Mouse (Mus musculus) cerebellum, adult (tissue): Measurements from ENCODE around the gene Art1.

Experiments used
- ATAC-seq: cut with Nextera tagmentation; 2 replicates; pipeline ENCODE4 v1.9.2; 2017; ENCODE audit warnings: mild to moderate bottlenecking, moderate library complexity, mixed read lengths; ENCODE audit not compliant: insufficient number of reproducible peaks, low FRiP score, low TSS enrichment

Gene Art1

DNA sequence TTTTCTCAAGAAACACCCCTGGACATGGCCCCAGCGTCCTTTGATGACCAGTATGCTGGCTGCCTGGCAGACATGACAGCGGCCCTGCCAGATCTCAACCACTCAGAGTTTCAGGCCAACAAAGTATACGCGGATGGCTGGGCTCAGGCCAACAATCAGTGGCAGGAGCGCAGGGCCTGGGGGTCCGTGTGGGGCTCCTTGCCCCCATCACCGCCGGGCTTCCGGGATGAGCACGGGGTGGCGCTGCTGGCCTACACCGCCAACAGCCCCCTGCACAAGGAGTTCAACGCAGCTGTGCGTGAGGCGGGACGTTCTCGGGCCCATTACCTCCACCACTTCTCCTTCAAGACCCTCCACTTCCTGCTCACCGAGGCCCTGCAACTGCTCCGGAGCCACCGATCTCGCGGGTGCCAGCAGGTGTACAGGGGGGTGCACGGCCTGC, 5.2 kb downstream of the Art1 start:
- no peak for ATAC-seq

DNA sequence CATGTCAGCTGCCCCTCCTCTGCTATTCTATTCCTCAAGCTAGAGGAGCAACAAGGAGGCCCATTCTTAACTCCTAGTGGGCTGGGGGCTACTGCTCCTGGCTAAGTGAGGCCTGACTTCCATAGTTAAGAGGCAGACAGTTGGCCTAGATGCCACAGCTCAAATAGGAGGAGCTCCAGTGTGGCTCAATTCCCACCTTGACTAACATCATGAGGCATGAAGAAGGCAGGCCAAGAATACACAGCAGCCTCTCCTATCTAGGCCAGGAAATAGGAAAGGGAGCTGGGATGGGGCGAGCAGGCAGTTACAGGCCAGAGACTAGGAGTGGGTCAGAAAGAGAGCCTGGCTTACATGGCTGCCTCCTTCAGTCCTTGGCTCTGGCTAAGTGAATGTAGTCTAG, 6.7 kb downstream of the Art1 start:
- no peak for ATAC-seq

DNA sequence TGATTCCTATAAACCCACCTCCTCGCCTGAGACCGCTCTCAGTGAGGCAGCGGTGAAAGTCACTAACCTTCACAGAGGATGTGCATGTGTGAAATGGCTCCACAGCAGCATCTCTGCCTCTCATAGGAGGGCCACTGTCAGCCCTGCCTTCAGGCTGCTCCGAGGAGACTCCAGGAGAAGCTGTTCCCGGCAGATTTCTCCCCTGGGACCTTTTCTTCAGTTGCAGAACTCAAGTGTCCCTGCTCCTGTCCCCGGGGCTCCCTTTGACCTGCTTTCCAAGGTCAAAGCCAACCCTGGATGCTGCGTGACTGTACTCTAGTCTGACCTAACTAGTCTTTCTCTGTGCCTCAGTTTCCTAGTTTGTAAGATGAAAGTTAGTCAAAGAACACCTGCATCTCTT, 7.6 kb downstream of the Art1 start, which contains the start of gene Art5:
TSS of gene Art5 (minus strand) at position 319 of the 400 bp plus-strand sequence.
- ATAC-seq, result no peak

DNA sequence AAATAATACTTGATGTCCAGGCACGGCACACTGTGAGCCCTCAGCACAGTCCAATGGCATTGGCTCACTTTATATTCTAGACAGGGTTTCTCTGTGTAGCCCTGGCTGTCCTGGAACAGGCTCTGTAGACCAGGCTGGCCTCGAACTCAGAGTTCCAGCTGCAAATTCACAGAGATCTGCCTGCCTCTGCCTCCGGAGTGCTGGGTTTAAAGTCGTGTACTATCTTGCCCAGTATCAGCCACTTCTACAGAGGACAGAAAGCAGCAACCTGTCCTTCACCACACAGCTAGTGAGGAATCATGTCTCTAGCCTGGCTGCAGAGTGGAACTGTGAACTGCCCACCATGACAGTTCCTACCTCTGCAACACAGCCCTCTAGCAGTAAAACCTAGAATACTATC, 8.2 kb downstream of the Art1 start:
- ATAC-seq, result no peak

DNA sequence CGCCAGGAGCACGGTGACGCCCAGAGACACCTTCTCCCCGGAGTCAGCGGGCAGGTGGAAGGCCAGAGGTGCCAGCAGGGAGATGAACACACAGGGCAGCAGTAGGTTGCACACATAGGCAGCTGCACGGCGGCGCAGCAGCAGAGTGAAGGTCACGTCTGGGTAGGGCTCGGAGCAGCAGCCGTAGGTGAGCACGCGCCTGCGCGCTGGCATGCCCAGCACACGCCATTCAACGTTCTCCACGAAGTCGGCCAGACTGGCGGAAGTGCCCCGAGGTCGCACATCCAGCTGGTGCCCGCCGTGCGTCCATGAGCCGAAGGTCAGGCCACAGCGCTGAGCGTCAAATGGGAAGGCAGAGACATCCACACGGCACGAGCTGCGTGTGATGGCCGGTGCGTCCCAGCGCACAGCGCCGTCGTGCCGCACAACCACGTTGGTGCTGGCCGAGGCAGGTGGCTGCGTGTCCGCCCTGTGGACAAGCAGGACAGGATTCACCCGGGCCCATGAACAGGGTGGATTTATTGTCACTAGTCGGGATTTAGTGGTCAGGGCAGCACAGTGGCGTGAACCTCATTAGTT, 11.7 kb downstream of the Art1 start:
- ATAC-seq, result no peak

DNA sequence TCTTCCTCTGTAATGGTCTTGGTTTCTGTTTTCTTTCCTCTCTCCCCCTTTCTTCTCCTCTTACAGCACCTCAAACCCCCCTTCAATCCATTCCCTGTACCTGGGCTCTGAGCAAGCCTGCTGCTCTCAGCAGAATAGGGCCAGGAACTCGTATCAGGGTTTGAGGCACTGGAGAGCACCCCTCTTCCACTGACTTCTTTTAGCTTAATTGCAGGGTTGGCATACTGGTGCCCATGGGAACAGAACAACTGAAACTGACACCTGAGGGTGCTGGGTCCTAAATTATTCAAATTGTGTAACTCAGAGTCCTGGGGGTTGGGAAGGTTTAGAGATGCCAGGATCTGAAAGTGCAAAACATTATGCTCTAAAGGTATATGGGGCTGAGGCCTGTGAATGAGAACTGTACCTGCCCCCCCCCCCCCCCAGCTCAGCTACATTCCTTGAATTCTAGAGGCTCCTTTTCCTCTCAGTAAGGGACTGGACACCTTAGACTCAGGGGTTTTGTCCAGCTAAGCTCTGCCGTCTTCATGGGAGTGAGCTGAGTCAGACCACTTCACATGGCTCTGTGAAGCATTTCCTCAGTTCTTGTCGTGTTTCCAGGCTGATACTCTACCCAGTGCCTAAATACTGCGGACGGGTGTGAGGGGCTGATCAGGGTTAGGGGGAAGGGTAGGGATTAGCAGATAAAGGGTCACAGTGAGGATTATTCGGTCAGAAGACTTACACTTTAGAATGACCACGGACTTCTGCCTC, 15.2 kb downstream of the Art1 start, which contains the start of gene Chrna10:
TSS of gene Chrna10 (minus strand) at position 250 of the 753 bp plus-strand sequence.
- no peak for ATAC-seq

DNA sequence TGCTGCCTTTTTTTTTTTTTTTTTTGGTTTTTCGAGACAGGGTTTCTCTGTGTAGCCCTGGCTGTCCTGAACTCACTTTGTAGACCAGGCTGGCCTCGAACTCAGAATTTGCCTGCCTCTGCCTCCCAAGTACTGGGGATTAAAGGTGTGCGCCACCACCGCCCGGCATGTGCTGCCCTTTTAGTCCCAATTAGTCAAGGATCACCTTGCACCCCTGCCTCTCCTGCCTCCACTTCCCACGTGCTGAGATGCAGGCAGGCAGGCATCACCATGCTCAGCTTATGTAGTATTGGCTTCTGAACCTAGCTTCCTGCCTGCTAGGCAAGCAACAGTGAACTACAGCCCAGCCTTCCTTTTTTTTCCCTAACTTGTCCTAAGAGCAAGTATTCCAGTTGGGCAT, 15.8 kb downstream of the Art1 start:
- no peak for ATAC-seq

DNA sequence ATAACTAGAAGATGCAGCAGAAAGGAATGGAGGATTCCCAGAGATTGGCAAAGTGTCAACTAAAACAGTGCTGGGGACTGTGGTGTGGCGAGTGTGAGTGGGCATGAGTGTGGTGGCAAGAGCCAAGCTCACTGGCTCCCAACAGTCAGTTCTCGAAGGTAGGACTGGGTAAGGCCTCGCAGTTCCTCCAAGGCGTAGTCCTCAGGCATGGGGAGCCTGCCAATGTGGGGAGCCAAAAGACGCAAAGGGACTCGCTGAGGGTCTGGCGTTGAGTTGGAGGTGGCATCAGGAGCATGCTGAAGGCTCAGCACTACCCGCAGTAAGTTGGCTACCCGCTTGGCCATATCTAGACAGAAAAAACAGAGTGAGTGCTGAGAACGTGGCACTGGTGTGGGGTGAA, 18.8 kb downstream of the Art1 start:
- ATAC-seq, result no peak

DNA sequence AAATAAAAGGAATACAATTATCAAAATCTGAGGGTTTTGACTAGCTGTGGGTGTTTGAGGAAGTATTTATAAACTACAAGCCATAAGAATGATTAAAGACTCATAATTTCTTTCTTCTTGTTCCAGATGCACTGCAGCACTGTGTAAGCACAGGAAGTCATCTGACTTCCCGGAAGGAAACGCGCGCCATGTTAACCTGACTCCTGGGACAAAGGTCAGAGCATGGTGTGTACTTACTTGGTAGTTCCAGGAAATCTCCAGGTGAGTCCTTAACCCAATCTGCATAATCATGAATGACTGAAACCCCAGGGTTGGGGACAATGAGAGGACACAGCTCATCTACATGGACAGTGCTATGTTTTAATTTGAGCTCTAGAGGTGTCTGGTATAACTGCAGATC, 30.9 kb downstream of the Art1 start:
- ATAC-seq, result no peak

DNA sequence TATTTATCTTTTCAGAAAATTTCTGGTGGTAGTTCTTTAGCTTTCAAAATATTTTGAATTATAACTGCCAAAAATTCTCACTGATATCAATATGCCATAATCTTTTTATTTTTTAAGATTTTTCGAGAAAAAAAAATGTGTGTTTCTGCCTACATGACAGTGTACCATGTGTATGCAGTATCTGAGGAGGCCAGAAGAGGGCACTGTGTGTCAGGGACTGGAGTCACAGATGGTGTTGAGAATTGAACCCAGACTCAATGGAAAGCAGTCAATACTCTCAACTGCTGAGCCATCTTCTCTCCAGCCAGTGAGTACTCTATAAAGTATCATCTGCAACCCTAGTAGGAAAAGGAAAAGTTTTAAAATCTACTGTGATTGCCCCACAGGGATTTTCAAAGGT, 35.9 kb downstream of the Art1 start:
- ATAC-seq, result no peak

DNA sequence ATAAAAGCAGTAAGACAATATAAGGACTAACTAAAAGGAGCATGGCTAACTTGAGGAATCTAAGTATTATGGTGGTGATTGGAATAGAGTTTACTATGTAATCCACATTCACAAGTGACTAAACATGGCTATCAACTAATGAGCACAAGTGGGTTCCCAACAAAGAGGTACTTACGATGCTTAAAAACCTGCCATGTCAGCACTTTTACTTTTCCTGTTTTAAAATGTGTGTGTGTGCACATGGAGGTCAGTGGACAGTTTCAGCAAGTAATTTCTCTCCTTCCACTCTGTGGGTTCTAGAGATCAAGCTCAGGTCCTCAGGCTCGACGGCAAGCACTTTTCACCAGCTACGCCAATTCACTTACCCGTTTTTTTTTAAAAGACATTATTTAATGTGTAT, 36.4 kb downstream of the Art1 start:
- ATAC-seq, result no peak

DNA sequence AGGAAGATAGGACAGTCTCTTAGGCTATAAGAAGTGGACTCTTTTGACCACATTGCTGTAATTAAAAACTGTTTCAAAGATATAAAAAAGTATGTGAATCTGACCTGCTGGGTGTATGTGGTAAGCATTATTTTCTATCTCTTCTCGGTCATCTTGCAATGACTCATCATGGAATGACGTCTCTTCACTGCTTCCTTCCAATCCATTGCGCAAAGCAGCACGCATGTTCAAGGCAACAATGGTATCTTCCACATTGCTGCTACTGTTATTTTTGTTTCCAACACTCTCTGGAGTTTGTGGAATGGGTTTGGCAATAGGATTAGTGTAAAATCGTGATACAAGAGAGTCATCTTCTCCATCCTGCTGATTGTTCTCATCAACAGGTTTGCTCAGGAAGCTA, 52.1 kb downstream of the Art1 start:
- no peak for ATAC-seq
